Mouse (Mus musculus) heart, embryonic 13.5 days (tissue): Measurements from ENCODE around the gene Rnf114. TPM values are rescaled to one million over a fixed set of nuclear protein-coding genes. Genes with fewer than 3 reads are reported as not detected.
A peak's percentile ranks its signal among the peaks of the same experiment; 100 is the strongest.

Experiments used
- ATAC-seq: fragments of 200-750 bp; cut with Nextera tagmentation; 2 replicates; pipeline ENCODE4 v1.8.0; 2017; ENCODE audit warnings: moderate TSS enrichment; ENCODE audit not compliant: insufficient number of reproducible peaks, low FRiP score, low TSS enrichment; ENCODE audit errors: extremely low read depth
- H3K27ac ChIP-seq: fragments of 300-500 bp; sonication (generic); replicated peaks from 2 replicates; pipeline ENCODE4 v1.5.1; 2015; ENCODE audit warnings: moderate library complexity, mild to moderate bottlenecking, inconsistent platforms
- H3K27me3 ChIP-seq: fragments of 300-500 bp; sonication (generic); replicated peaks from 2 replicates; pipeline ENCODE4 v1.6.1; 2015; ENCODE audit warnings: mild to moderate bottlenecking, inconsistent platforms
- H3K36me3 ChIP-seq: fragments of 300-500 bp; sonication (generic); 2 replicates; pipeline ENCODE4 v1.6.1; 2015; ENCODE audit warnings: mild to moderate bottlenecking, inconsistent platforms
- H3K4me1 ChIP-seq: fragments of 300-500 bp; sonication (generic); 2 replicates; pipeline ENCODE4 v1.6.1; 2015; ENCODE audit warnings: inconsistent platforms
- H3K4me2 ChIP-seq: fragments of 300-500 bp; sonication (generic); 2 replicates; pipeline ENCODE4 v1.6.1; 2015; ENCODE audit warnings: inconsistent platforms, mild to moderate bottlenecking, moderate library complexity
- H3K4me3 ChIP-seq: fragments of 300-500 bp; sonication (generic); 2 replicates; pipeline ENCODE4 v1.5.1; 2015; ENCODE audit warnings: moderate library complexity, mild to moderate bottlenecking, inconsistent platforms
- H3K9ac ChIP-seq: fragments of 300-500 bp; sonication (generic); 2 replicates; pipeline ENCODE4 v1.6.1; 2015; ENCODE audit warnings: inconsistent platforms, mild to moderate bottlenecking, moderate library complexity
- H3K9me3 ChIP-seq: fragments of 300-500 bp; sonication (generic); 2 replicates; pipeline ENCODE4 v1.6.1; 2016; ENCODE audit warnings: inconsistent platforms
- WGBS: fragments of 180-500 bp; shearing (Covaris S2); methylation state at CpG from one replicate; pipeline ENCODE4 v1.1.7; 2015; ENCODE audit warnings: mixed read lengths; 5-methylcytosine and 5-hydroxymethylcytosine counted together
- polyA plus RNA-seq: library from polyadenylated mRNA; unstranded; fragments of >200 nt; fragmentation: Nextera tagmentation; extraction: Ambion mirVana; gene quantifications from 2 replicates; pipeline ENCODE4 v1.2.1, GENCODE M21; 2015

The Rnf114 gene
- polyA plus RNA-seq, 1 experiment from 2014 or later, result 58.0 TPM

DNA sequence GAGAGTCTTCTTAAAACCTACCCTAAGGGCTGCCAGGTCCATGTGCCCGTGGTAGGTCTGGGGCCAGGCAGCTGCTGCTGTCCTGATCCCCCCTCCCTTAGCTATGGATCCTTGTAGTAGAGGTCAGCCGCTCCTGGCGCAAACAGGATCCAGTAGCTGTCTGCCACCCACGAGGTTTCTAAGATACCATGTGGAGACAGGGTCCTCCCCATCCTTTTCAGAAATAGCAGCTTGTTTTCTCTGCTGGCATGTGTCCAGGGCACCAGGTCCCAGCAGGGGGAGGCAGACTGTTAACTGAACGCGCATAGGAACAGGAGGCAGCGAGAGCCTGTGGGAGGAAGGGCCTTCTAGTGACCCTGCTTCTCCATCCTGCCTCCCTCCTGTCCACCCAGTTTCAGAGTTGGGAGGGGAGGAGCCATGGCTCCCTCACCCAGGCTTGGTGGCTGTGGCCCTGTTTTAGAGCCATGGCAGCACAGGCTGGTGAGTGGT, 16.2 kb upstream of the Rnf114 start:
- H3K9ac ChIP-seq, result peak overlapping the region; percentile 0
- 0 out of 2 replicates have a peak overlapping the region, but pooled peaks have one; percentile 12 for H3K4me2 ChIP-seq
- no peak overlapping the region for H3K4me3 ChIP-seq
- H3K27ac ChIP-seq, result peak overlapping the region; percentile 80
- H3K27me3 ChIP-seq, result no peaks in the 10 kb centered on the region
- WGBS, result 7% methylated on average over 7 of the region's 7 CpGs
- ATAC-seq, result peak; percentile 26; the same call in 1 of the 2 replicates
- peaks cover 58% of the 10 kb centered on the region for H3K36me3 ChIP-seq
- H3K9me3 ChIP-seq, result no peaks in the 10 kb centered on the region
- H3K4me1 ChIP-seq, result peaks cover 22% of the 10 kb centered on the region

DNA sequence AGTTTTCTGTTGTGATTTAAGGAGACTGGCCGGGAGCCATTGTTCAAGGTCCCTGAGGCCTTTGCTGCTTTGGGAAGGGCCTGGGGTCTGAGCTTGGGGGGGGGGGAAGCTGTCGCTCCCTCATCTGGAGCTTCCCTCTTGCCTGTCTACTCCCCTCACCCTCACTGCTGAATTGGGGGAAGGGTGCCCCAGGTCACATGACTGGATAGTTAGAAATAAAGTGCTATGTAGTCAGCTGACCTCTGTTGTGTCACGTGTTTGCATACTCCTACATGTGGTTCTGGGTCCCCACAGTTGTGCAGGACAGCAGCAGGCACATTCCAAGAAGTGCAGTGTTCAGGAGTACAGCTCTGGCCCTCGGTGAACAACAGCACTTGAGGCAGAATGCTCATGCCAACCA, 15.7 kb upstream of the Rnf114 start:
- no peaks in the 10 kb centered on the region for H3K9me3 ChIP-seq
- 0 out of 2 replicates have a peak overlapping the region, but pooled peaks have one; percentile 12 for H3K4me2 ChIP-seq
- no peak overlapping the region for H3K4me3 ChIP-seq
- H3K36me3 ChIP-seq, result peaks cover 53% of the 10 kb centered on the region
- H3K9ac ChIP-seq, result peak overlapping the region; percentile 0
- H3K27ac ChIP-seq, result peak overlapping the region; percentile 80
- ATAC-seq, result no peak
- H3K27me3 ChIP-seq, result no peaks in the 10 kb centered on the region
- peaks cover 22% of the 10 kb centered on the region for H3K4me1 ChIP-seq
- 75% methylated on average over 4 of the region's 4 CpGs for WGBS

DNA sequence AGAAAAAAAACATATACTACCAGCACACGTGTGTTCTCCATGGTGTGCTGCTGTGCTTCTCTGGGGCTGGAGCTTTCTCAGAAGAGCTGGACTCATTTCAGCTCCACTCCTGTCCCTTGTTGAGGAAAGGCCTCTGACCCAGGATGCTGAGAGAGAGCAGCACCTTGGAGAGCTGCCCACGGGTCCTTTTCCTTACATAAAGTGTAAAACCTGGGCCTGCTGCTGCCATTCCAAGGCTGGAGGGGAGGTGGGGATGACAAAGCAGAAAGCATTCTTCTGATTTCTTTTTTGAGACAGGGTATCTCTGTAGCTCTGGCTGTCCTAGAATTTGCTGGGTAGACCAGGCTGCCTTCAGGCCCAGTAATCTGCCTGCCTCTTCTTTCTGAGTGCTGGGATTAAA, 14.3 kb upstream of the Rnf114 start:
- Histone ChIP-seq H3K4me1 (peaks cover 22% of the 10 kb centered on the region), H3K27me3 (no peaks in the 10 kb centered on the region), H3K9me3 (no peaks in the 10 kb centered on the region), H3K27ac (no peak overlapping the region), H3K4me2 (no peak overlapping the region), H3K9ac (no peak overlapping the region), H3K36me3 (peaks cover 51% of the 10 kb centered on the region), H3K4me3 (no peak overlapping the region)
- no peak for ATAC-seq
- WGBS, result 42% methylated on average over 2 of the region's 2 CpGs

DNA sequence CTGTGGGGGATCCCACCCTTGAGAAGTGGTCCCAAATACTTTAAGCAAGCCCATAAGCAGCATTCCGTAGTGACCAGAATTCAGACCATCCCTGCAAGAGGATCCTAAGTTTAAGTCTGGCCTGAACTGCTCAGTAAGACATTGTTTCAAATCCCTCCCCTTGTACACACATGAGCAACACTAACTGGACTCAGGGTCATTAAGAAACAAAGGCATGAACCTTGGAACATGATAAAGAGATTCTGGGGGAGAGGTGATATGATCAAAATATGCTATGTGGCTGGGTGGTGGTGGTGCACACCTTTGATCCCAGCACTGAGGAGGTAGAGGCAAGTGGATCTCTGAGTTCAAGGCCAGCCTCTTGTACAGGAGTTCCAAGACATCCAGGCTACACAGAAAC, 12.9 kb upstream of the Rnf114 start:
- Histone ChIP-seq H3K4me2 (no peak overlapping the region), H3K36me3 (peaks cover 51% of the 10 kb centered on the region), H3K9ac (no peak overlapping the region), H3K9me3 (no peaks in the 10 kb centered on the region), H3K27me3 (no peaks in the 10 kb centered on the region), H3K4me3 (no peak overlapping the region), H3K4me1 (peaks cover 22% of the 10 kb centered on the region), H3K27ac (no peak overlapping the region)
- no peak for ATAC-seq
- WGBS, result 100% methylated on average over 1 of the region's 1 CpGs

DNA sequence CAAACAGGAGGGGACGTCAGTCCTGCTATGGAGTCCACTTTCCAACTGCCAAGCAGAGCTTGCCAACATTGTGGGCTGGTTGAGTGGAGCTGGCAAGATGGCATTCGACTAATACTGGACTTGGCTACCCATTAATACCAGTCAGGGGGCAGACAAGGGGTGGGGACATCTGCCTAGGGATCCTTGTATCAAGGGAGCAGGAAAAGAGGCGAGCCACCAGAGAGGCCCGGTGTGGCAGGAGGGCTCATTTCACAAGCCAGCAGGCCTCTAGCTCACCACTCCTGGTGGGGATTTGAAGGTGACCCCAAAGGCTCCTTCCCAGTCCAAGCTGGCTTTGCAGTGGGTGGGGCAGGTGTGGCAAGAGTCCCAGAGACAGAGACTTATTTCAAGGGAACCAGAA, 9.8 kb upstream of the Rnf114 start:
- Histone ChIP-seq H3K9me3 (no peaks in the 10 kb centered on the region), H3K9ac (no peak overlapping the region), H3K4me3 (no peak overlapping the region), H3K36me3 (peaks cover 50% of the 10 kb centered on the region), H3K27ac (no peak overlapping the region), H3K4me1 (peaks cover 18% of the 10 kb centered on the region), H3K27me3 (no peaks in the 10 kb centered on the region), H3K4me2 (no peak overlapping the region)
- no peak for ATAC-seq
- WGBS, result 91% methylated on average over 4 of the region's 4 CpGs

DNA sequence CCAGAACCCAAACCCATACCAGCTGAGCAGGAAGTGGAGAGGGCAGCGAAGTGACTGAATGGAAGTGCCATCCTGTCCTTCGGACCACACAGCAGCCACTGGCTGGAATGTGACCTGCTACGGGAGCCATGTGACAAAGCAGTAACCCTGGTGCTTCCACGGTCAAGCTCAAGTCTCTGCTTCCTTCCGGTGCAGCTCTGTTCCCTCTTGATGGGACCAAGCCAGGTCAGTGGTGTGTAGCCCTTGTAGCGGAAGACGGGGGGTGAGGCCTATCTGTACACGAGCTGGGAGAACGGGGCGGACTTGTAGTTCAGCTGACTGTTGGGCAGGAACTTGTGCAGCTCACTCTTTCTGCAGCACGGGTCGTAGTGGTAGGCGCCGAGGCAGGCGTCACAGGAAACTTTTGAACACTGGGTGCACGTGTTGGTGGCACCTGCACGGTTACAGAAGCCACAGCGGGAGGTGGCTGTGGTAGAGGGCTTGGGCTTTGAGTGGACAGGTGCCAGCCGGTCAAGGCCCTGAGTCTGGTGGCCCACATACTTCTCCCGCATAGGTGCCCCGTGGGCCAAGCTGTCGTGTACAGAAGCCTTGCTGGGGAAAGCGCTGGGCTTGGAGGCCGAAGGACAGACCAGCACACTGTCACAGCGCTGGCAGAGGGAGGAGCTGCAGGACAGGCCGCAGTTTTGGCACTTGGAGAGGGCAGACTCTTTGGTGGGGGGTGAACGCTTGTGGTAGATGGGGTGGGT, 9.2 kb upstream of the Rnf114 start:
- WGBS, result 88% methylated on average over 27 of the region's 27 CpGs
- Histone ChIP-seq H3K4me3 (no peak overlapping the region), H3K27ac (no peak overlapping the region), H3K4me1 (peaks cover 23% of the 10 kb centered on the region), H3K36me3 (peaks cover 51% of the 10 kb centered on the region), H3K9ac (no peak overlapping the region), H3K27me3 (no peaks in the 10 kb centered on the region), H3K4me2 (no peak overlapping the region), H3K9me3 (no peaks in the 10 kb centered on the region)
- no peak for ATAC-seq

DNA sequence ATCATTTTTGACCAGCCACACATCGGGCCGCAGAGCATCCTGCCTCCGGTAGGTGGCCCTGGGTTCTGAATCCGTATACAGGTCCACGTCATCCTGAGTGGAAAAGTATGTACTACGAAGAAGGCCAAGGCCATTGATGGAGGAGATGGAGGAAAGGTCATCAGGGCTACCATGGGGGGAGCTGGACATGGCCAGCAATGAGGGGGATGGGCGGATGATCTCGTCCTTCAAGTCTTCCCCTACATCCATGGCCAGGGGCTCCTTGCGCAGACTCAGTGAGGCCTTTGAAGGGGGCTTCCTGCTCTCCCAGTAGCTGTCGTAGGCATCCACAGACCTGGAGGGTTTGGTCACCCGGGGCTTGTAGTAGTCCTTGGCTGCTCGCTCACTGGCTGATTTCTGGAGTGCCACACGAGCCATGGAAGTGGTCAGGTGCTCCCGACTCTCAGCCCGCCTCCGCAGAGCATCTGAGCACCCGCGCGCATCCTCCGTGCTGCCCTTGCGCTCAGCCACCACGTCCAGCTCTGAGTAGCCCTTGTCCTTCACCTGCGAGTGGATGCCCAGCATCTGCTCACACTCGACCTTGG, 8.5 kb upstream of the Rnf114 start:
- Histone ChIP-seq H3K27me3 (no peaks in the 10 kb centered on the region), H3K9ac (no peak overlapping the region), H3K4me1 (peaks cover 29% of the 10 kb centered on the region), H3K4me3 (no peak overlapping the region), H3K36me3 (peaks cover 55% of the 10 kb centered on the region), H3K9me3 (no peaks in the 10 kb centered on the region), H3K27ac (no peak overlapping the region), H3K4me2 (no peak overlapping the region)
- no peak for ATAC-seq
- 92% methylated on average over 24 of the region's 24 CpGs for WGBS

DNA sequence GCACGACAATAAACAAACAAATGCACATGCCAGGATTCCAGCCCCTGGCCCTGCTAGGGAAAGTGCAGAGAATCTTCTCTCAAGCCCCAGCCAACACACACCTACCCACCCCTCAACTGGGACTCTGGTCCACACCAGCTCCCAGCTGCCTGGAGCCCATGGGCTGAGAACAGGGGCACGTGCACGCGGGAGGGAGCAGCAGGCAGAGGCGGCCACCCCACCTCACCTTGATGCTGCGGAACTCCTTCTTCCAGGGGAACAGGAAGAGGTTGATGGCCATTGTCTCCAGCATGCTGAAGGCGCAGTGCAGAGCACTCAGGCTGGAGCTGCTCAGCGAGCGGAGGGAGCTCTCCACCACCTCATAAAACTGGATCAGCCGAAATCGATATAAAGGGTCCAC, 7.5 kb upstream of the Rnf114 start:
- Histone ChIP-seq H3K4me3 (no peak overlapping the region), H3K4me1 (peaks cover 29% of the 10 kb centered on the region), H3K9me3 (no peaks in the 10 kb centered on the region), H3K36me3 (peaks cover 57% of the 10 kb centered on the region), H3K4me2 (no peak overlapping the region), H3K27ac (no peak overlapping the region), H3K27me3 (no peaks in the 10 kb centered on the region), H3K9ac (no peak overlapping the region)
- ATAC-seq, result no peak
- WGBS, result 92% methylated on average over 11 of the region's 11 CpGs

DNA sequence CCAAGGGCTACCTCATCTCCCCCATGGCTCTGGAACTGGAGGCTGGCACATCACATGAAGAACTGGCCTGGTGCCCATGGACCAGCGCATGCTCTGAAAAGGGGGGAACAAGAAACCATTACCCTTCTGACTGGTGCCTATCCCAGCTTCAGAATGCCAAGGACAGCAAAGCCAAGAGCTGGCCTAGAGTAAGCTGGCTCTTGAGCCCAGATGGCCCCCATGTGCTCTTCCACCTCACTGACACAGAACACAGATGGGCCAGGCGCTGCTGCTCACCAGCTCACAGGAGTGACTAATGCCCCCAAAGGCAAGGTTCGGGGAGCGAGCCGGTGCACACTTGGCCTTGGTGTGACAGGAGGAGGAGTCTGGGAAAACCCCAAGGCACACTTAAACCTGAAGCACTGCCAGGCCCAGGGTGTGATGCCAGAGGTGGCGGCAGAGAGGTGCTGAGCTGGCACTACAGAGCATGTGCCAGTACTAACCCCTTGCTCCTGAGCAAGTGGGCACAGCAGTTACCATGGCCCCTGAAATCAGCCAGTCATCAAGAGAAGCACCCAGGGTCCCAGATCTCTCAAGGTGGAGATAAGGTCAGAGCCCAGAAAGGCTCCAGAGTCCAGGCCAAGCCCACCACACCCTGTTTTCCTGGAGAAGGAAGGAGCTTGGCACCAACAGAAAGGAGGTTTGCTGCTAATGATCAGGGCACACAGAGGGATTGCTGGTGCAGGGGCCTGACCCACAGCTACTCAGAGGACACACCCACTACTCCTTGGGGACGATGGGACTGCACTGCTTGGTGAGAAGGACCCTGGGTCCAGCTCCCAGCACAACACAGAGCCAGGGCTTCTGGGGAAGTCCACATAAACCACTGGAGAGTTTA, 6.7 kb upstream of the Rnf114 start:
- H3K27ac ChIP-seq, result no peak overlapping the region
- no peak overlapping the region for H3K4me2 ChIP-seq

DNA sequence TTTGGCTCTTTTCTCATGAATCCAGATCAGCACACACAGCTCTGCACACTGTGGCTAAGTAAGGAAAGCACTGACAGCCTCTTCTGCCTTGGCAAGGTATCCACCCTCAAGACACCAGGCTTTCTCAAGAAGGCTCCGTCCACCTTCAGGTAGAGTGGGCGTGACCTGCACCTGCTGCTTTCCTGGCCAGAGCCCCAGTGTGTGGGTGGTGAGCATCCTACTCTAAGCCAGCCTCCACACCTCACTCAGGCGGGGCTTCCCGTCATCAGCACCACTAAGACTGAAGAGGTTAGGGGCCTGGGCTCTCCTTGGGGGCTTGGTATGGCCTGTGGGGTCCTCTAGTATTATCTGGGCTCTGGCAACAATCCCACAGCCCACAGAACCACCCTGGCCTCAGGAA, 5.9 kb upstream of the Rnf114 start:
- Histone ChIP-seq H3K9ac (no peak overlapping the region), H3K4me2 (no peak overlapping the region), H3K4me3 (no peak overlapping the region), H3K27me3 (no peaks in the 10 kb centered on the region), H3K4me1 (peaks cover 42% of the 10 kb centered on the region), H3K9me3 (no peaks in the 10 kb centered on the region), H3K27ac (no peak overlapping the region), H3K36me3 (peaks cover 48% of the 10 kb centered on the region)
- 86% methylated on average over 4 of the region's 4 CpGs for WGBS
- ATAC-seq, result no peak

More for the DNA sequence above, 6.7 kb upstream of the Rnf114 start:
- H3K4me3 ChIP-seq, result no peak overlapping the region
- 88% methylated on average over 7 of the region's 7 CpGs for WGBS
- H3K9ac ChIP-seq, result no peak overlapping the region
- ATAC-seq, result no peak
- no peaks in the 10 kb centered on the region for H3K9me3 ChIP-seq
- H3K36me3 ChIP-seq, result peaks cover 53% of the 10 kb centered on the region
- peaks cover 34% of the 10 kb centered on the region for H3K4me1 ChIP-seq
- H3K27me3 ChIP-seq, result no peaks in the 10 kb centered on the region

DNA sequence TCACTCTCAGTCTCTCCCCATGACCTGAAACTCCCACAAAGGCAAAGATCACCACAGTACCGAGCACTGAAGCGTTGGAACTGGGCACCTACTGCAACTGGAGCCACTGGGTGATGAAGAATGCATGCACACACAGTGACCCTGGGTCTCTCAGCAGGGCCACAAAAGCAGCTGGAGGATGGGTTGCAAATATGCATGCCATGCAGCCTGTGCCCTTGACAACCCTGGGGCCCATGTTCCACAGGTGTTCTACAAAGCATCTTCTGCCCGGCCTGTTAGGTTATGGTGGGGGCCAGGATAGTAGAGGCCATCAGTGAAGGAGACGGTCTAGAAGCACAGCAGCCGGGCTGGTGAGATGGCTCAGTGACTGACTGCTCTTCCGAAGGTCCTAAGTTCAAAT, 4.9 kb upstream of the Rnf114 start:
- Histone ChIP-seq H3K9ac (no peak overlapping the region), H3K36me3 (peaks cover 43% of the 10 kb centered on the region), H3K9me3 (no peaks in the 10 kb centered on the region), H3K4me1 (peaks cover 48% of the 10 kb centered on the region), H3K27ac (no peak overlapping the region), H3K27me3 (no peaks in the 10 kb centered on the region), H3K4me3 (no peak overlapping the region), H3K4me2 (no peak overlapping the region)
- ATAC-seq, result no peak
- WGBS, result 86% methylated on average over 6 of the region's 6 CpGs
